ENCODE assay signal across 13 mouse cellular contexts in genomic region chr2:102197332-102197731, GRCm38 (mm10). TPM values are rescaled to one million over a fixed set of nuclear protein-coding genes. Genes with fewer than 3 reads are reported as not detected.
DNase-seq lines count a peak whose midpoint lies in the region; ATAC-seq and TF ChIP-seq lines count a peak whose summit lies in the region.
"Had no signal": no experiment of that assay in that cellular context is flagged by ENCODE, and none has a peak within 500 bp of the region (broad histone marks: within the 10 kb centered on the region; RNA-seq: fewer than 3 reads in every experiment).

No protein-coding gene starts in this region.

- no peak overlapping the region for H3K4me2 ChIP-seq in kidney, embryonic 15.5 days
- H3K4me2 ChIP-seq in liver, embryonic 16.5 days (ENCODE audit: low read depth, low read length): no peak overlapping the region
- H3K4me2 ChIP-seq: embryonic facial prominence, embryonic 13.5 days; forebrain, embryonic 13.5 days; neural tube, embryonic 12.5 days had no signal

- no peaks in the 10 kb centered on the region for H3K27me3 ChIP-seq in kidney, embryonic 15.5 days
- no peaks in the 10 kb centered on the region for H3K27me3 ChIP-seq in liver, embryonic 16.5 days (ENCODE audit: control insufficient read depth, insufficient read depth, low read depth, low read length)
- H3K27me3 ChIP-seq: embryonic facial prominence, embryonic 13.5 days; forebrain, embryonic 13.5 days; neural tube, embryonic 12.5 days had no signal

- H3K27ac ChIP-seq in gastrocnemius, adult 2 months: no peak overlapping the region
- 0 out of 2 replicates have a peak overlapping the region, but pooled peaks have one; percentile 60 for H3K27ac ChIP-seq in kidney, embryonic 15.5 days
- H3K27ac ChIP-seq in liver, embryonic 16.5 days (ENCODE audit: low read length): no peak overlapping the region
- H3K27ac ChIP-seq: embryonic facial prominence, embryonic 13.5 days; forebrain, embryonic 13.5 days; neural tube, embryonic 12.5 days had no signal

- no peaks in the 10 kb centered on the region for H3K9me3 ChIP-seq in kidney, embryonic 15.5 days (replicated peaks)
- no peaks in the 10 kb centered on the region for H3K9me3 ChIP-seq in liver, embryonic 16.5 days (replicated peaks; ENCODE audit: control insufficient read depth, low read length)
- H3K9me3 ChIP-seq: embryonic facial prominence, embryonic 13.5 days; forebrain, embryonic 13.5 days; neural tube, embryonic 12.5 days had no signal

- TF ChIP-seq CTCF in gastrocnemius, adult 2 months (IDR thresholded peaks at IDR 0.05): no peak

- 68% methylated on average over 1 of the region's 1 CpGs for WGBS in kidney, embryonic 15.5 days
- 33% methylated on average over 1 of the region's 1 CpGs for WGBS in liver, embryonic 16.5 days (ENCODE audit: insufficient replicate concordance)

- H3K36me3 ChIP-seq in kidney, embryonic 15.5 days: no peaks in the 10 kb centered on the region
- no peaks in the 10 kb centered on the region for H3K36me3 ChIP-seq in liver, embryonic 16.5 days (ENCODE audit: control insufficient read depth, insufficient read depth)
- H3K36me3 ChIP-seq: embryonic facial prominence, embryonic 13.5 days; neural tube, embryonic 12.5 days had no signal

- intact Hi-C loops in gastrocnemius, adult 2 months (cut with DNase I): no loop called here

- no peak overlapping the region for H3K4me3 ChIP-seq in gastrocnemius, adult 2 months
- H3K4me3 ChIP-seq in kidney, embryonic 15.5 days (replicated peaks): no peak overlapping the region
- no peak overlapping the region for H3K4me3 ChIP-seq in liver, embryonic 16.5 days (ENCODE audit: low read depth, low read length)
- H3K4me3 ChIP-seq: embryonic facial prominence, embryonic 13.5 days; forebrain, embryonic 13.5 days; neural tube, embryonic 12.5 days had no signal

- DNase-seq in gastrocnemius, adult 2 months: peak; percentile 21
- DNase-seq in gastrocnemius, adult 8-10 months (ENCODE audit: low spot score in 2 of 2): no peak
- DNase-seq in embryo, embryonic 11.5 days (ENCODE audit: low read depth, low spot score): peak; percentile 14
- DNase-seq in layer of hippocampus, postnatal 10 days (ENCODE audit: low spot score in 2 of 2): no peak
- no peak for DNase-seq in urinary bladder, postnatal 25 days (ENCODE audit: low spot score)
- DNase-seq: cerebellum, adult 11 months; right cerebral cortex, postnatal 25 days had no signal

- no peak overlapping the region for H3K9ac ChIP-seq in kidney, embryonic 15.5 days
- H3K9ac ChIP-seq in liver, embryonic 16.5 days (ENCODE audit: low read depth, low read length): no peak overlapping the region
- H3K9ac ChIP-seq: embryonic facial prominence, embryonic 13.5 days; forebrain, embryonic 13.5 days; neural tube, embryonic 12.5 days had no signal

- H3K4me1 ChIP-seq in kidney, embryonic 15.5 days: peaks cover 16% of the 10 kb centered on the region
- H3K4me1 ChIP-seq in liver, embryonic 16.5 days (ENCODE audit: control insufficient read depth, low read depth, low read length): peaks cover 4% of the 10 kb centered on the region

- peak; percentile 92 for ATAC-seq in kidney, embryonic 15.5 days (replicated peaks; ENCODE audit: low FRiP score)
- peak; percentile 86 for ATAC-seq in liver, embryonic 16.5 days (ENCODE audit: low read depth)
- ATAC-seq in monocyte, adult 5-6 weeks (replicated peaks; ENCODE audit: insufficient number of reproducible peaks, low FRiP score, low TSS enrichment, poor library complexity, severe bottlenecking): no peak
- ATAC-seq: forebrain, embryonic 13.5 days had no signal

RNA-seq across cellular contexts. Expression of gene Ldlrad3, which starts 11.1 kb away (rescaled TPM):
- 1 to 10 TPM; 4.5 to 5.9 TPM for total RNA-seq in gastrocnemius, adult 2 months (2021)
- total RNA-seq in gastrocnemius, adult 8-10 months (2022): 1 to 10 TPM; 3.4 to 4.9 (median 3.8) TPM
- polyA plus RNA-seq in kidney, embryonic 15.5 days (2015; fragmentation: Nextera tagmentation; extraction: Ambion mirVana): 38.0 and 40.4 TPM in 2 replicates
- 7.1 and 7.2 TPM in 2 replicates for polyA plus RNA-seq in liver, embryonic 16.5 days (2015; fragmentation: Nextera tagmentation; extraction: Ambion mirVana)
- total RNA-seq in layer of hippocampus, postnatal 10 days (2021): 10 to 100 TPM; 15.4 to 15.5 TPM
- 99.1 to 119 TPM (median 107 TPM) in 3 replicates for total RNA-seq in monocyte, adult 5-6 weeks (2017)

Comparison
In these comparisons a context has a peak if more than half of its experiments do, and no peak if none do; other contexts are left out.
1. DNase-seq: peak in gastrocnemius, adult 2 months (single experiment) and embryo, embryonic 11.5 days (single experiment); none in gastrocnemius, adult 8-10 months (0 of 2), layer of hippocampus, postnatal 10 days (0 of 2) and urinary bladder, postnatal 25 days (single experiment).